Mouse (Mus musculus) fibroblast of lung, adult 2 months (primary cell): ENCODE results near the gene Maml3.

Experiments
- DNase-seq: peaks from one replicate; pipeline ENCODE4 v3.0.0-alpha.2; 2011; ENCODE audit warnings: low read depth

The Maml3 gene

DNA sequence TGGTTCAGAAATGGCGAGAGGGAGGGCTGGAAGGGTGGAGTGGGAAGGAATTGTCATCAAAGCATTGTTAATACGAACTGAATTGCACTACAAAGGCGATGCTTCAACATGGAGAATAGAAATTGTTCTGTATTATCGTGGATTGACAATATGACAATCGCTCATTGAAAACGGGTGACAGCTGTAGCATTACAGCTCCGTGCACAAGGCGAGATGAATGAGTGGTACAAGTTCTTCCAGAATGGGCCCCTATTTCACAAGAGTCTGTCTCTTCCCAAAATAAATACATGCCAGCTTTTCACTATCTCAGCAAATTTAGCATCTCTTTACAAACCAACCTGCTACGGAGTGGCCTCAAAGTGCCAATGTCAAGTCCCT is 103.4 kb downstream of the Maml3 start:
- no peak for DNase-seq

DNA sequence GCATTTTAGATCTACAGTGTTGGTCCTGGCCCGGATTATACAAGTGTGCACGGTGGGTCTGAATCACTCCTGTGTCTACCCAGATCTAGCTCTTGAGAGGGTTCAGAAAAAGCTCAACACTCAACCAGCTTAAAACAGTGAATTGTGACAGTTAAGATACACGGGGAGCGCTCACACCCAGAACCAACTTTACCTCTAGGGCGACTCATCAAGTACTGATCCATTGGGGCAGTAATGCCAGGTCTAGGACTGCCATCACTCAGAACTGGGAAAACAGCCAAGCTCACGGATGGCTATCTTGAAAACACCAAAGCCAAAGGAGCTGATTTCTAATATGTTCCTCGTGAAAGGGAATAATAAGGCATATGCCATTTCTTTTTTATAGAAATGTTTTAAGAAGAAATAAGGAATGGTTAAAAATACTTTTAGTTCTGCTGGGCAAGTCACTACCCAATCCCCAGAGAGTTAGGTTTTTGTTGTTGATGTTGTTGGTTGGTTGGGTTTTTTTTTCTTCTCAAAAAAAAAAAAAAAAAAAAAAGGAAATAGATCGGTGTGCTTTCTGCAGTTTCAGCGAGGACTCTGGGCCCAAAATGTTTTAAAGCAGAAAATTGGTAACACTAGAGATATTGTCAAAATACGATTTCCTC is 103.9 kb downstream of the Maml3 start:
- DNase-seq: no peak

DNA sequence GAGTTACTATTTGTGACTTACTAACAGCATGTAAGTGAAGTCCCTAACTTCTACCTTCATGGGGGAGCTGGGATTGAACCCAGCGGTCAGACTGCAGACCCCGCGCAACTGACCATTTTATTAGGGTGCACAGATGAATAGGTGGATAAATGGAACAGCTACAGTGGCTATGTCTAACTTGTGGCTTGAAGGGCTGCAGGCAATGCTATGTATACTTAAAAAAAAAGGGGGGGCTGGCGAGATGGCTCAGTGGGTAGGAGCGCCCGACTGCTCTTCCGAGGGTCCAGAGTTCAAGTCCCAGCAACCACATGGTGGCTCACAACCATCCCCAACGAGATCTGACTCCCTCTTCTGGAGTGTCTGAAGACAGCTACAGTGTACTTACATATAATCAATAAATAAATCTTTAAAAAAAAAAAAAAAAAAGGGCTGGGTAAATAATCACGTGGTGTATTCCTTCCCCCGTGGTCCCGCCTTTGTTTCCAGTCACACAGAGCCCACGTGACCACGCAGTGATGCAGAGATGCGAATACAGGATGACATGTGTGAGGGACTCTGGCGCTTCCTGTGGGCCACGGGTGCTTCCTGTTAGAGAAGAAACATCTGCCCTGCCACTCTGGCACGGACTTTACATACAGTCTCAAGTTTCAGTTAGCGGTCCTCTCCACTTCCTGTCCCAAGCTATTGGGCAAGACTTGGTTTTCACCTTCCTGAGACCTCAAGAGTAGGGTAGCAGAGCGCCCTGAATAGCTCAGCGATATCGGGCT is 105.0 kb downstream of the Maml3 start:
- DNase-seq: no peak

DNA sequence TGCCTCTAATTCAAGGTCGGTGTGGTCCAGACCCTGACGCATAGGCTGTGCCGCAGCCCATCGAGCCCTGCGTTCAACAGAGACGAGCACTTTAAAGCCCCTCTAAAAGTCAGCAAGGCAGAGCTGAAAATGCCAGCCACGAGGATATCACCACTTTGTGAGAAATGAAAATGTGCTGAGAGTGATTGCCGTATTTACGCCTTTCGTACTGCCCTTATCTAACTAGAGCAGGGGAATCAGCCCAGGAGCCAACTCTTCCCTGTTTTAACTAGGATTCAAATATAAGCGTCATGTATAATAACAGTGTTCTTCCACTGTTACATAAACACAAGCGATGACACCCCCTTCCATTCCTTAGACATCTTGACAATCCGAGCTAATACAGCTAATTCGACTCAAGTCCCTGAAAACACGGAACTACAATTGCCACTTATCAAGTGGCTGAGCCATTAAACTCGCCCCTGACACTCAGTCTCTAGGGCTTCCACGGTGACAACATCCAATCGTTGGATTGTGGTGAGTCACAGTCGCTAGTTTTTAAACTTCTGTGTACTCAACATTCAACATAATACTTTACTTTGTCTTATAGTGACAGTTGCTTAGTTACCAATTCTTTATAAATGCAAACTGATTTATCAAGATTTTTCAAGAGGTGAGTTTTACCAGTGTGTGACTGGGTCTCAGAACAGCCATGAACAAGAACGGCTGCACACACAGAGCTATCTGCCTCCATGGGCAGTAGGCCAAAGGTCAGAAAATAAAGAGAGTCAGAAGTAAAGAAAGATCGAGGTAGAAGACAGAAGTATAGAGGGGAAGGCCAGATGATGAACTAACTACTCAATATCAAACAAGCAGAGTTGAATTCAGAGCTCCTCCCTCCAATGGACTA is 106.1 kb downstream of the Maml3 start:
- DNase-seq: no peak

DNA sequence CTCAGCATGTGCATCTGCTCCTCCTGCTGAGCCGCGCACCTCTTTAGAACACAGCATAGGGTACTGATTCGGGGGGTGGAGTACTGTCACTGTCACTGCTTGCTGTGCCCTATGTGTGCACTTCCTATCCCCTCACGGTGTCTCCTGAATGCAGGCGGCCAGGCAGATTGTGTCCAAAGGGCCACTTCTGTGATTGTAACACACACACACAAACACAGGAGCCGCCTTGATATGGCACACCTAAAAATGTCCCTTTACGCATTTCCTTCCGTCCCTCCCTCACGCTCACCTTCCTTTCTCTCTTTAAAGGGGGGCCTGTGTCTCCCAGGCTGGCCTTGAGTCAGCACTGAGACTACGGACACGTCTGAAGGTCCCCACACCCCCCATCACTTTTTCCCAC is 107.3 kb downstream of the Maml3 start:
- DNase-seq: no peak

DNA sequence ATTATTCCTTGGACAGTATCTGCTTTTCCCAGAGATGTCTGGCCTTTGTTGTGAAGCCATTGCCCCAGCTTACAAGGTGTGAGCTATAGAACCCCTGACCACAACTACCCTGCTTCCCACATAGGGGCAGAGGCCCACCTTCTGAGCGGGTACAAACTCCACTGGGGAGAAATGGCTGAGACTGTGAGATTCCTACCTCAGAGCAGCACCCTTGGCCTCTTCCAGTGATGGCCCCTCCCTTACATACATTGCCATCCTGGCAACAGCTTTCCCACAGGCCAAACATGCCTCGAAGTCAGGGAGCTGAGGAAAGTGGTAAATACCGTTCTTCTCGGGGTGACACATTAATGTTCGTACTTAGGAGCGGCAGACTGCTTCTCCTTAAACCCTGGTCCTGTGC is 118.4 kb downstream of the Maml3 start:
- DNase-seq: no peak

DNA sequence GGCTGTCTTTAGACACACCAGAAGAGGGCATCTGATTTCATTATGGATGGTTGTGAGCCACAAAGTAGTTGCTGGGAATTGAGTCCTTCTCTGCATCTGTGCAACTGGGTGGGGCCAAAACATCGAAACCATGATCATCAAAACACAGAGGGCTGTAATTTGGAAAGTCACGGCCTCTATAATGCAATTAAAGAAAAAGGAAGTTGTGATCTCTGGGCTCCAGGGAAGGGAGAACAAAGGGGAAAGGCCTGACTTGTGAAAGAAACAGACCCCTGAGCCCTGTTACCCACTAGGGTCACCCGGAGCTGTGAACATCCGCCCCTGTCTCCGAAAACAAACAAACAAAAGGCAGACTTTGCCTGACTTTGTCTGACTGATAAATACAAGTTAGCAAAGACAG is 123.4 kb downstream of the Maml3 start:
- no peak for DNase-seq

DNA sequence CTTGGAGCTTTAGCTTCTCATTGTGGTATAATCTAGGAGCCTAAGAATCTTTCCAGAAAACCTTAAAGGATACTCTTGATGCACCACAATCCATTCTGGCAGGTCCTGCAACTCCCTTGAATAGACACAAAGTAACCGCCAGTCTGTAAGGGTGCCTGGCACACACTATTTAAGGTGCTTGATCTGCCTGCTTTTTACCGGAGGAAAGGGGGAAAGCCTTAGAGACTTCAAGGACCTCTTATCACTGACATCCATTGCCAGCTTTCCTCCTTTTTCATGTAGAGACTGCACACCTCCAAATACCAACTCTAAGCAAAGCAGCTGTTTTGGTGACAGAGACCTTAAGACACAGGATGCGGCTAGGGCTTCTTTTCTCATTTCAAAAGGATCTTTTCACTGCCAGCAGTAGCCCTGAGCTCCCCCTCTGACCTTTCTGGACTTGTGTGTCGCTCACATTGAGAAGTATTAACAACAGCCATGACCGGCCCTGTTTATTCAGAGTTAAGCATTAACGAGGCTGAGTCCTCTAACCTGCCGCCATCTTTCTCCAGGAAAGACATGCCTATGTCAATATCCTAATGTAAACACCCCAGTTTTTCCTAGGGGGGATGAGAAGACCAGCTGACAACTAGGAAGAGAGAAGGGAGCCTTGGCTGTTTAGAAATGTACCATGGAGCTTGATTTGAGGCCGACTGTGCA is 127.1 kb downstream of the Maml3 start:
- DNase-seq: no peak

DNA sequence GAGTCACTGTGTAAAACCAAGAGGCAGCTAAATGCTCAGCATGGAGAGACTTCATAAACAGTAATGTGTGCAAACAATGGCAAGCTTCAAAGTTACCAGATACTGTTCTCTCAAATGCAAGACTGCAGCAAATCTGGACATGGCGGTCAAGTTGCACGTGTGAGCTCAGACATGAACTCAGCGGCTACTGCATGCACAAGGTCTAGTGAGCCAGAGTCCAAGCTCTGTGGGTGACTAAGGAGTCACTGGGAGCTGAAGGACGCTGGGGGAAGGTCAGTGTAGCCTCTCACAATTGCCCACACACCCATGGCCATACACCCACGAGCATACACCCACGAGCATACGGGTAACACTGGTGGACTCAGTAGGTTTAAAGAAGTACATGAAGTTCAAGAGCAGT is 130.3 kb downstream of the Maml3 start:
- DNase-seq: no peak

DNA sequence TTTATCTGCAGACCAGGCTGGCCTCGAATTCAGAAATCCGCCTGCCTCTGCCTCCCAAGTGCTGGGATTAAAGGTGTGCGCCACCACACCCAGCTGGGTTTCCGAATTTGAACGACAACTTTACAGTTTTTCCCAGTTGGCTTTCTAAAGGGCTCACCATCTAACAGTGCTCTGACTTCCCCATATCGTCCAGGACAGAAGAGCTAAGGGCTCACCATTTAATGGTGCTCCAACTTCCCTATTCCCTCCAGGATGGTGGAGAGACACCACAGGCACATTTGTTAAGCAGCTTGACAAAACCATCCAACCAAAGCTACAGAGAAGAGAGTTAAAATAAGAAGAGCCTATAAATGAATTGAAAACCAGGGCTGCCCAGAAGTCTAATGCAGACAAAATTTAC is 130.7 kb downstream of the Maml3 start:
- no peak for DNase-seq

DNA sequence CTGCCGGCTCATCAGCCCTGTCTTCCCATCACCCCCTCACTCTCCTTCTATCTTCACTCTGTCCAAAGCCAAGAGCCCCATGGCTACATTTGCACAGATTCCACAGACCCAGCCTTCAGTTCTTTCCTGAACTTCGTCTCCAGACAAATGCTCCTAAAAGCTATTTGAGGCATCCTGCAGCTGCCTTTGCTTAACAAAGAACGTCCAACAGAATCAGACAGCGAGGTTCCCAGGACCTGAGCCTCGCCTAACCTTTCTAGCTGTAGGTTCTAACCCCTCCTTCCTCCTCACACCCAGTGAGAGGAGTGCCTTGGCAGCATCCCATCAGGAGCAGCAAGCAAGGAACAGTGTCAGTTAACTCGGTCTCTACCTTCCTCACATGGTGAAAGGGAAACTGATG is 132.3 kb downstream of the Maml3 start:
- DNase-seq: no peak

DNA sequence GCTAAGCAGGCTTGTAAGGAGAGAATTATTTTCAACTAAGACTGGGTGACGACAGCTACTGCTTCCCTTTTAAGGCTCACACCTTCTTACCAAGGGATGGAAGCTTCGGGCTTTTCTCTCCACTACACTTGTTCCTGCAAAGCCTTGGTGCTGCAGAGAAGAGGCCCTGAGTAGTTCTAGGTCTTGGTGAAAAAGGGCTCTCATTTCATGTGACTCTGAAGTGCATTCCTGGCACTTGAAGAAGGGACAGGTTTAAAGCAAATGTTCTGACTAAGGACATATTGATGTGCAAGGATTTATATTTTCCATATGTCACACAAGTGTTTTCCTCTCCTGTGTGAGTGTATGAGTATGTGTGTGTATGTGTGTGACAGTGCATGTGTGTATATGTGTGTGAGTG is 134.4 kb downstream of the Maml3 start:
- no peak for DNase-seq

DNA sequence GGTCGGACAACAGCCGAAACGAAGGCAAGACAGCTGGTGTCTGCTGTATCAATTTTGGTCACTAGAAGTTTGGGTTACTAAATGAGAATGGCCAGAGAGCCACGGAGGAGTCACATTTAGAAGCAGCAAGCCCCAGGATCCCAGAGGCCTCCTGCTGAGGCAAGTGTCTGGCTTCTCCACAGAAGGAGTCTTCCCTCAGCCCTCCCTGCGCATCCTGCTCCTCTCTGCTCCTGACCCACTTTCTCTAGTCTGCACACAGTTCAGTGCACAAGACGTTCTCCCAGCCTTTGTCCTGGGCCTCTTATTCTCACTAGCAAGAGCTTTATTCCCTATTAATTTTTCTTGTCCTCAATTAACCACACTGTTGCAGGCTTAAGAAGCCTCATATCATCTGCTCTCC is 135.4 kb downstream of the Maml3 start:
- no peak for DNase-seq

DNA sequence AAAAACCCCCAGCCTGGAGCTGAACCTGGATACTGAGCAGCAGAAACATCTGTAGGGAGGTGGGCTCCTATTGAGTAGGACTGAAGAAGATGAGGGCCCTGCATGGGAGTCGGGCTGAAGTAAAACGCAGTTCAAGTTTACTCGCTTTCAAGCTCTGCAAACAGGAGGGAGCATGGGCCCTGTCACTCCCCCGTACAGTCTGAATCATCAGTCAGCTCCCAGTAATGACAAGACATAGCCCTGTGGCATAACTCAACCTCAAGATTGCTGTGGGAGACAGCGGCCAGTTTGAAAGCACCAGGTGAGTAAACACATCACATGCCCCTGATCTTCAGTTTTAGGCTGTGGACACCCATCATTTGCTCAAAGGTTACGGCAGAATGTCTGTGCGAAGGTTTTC is 139.0 kb downstream of the Maml3 start:
- DNase-seq: no peak

DNA sequence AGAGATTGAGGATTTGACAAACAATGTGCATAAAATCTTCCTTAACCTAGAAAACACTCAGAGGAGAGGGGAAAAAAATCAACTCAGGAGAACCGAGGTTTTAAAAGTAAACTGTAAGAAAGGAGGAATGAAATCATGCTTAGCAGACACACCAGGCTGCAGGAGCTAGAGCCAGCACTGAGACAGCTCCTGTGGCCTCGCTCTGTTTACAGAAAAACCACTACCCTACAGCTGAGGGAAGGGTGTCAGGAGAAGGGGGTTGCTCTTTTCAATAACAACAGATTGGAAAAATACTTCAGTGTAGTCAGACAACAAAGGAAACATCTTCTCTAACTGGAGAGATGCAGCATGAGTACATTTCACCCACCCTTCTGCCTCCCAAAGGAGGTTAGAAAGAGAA is 139.4 kb downstream of the Maml3 start:
- DNase-seq: no peak

DNA sequence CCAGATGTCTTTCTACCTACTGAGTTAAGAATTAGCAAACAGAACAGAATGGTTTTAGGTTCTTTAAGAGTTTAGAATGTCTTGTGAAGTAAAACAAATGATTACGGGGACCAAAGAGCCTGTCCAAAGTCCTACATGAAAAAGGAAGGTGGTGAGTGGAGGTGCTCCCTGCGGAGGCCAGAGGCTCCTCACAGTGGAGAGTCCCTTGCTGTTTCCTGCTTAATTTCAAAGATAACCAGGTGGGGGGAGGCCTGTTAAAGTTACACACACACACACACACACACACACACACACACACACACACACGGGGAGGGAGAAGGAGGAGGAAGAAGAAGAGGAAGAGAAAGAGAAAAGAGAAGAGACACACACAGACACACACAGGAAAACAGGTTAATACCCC is 139.9 kb downstream of the Maml3 start:
- DNase-seq: no peak

DNA sequence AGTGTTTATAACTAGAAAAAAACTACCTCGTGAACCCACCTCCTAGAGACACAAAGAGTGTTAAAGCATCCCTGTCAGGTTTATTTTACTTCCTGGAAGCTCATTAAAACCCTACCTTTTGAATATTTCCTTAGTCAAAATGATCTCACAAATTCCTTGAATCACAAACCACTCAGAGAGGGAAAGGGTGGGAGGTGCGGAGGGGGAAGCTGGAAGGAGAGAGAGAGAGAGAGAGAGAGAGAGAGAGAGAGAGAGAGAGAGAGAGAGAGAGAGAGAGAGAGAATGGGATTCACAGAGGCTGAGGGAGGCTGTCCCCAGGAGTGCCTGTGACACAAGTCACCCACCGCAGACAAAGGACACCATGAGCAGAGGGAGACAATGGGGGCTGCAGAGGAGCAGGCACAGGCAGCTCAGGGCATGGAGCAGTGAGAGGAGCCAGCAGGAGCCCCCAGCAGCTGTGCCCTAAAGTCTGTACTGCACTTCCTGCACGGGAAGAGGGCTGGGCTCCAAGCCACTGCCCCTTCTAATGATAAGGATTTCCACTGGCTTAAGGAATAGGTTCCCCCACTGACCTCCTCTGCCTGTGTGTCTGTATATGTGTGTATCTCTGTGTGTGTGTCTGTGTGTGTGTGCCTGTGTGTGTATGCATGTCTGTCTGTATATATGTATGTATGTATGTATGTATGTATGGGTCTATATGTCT is 140.8 kb downstream of the Maml3 start:
- DNase-seq: no peak

DNA sequence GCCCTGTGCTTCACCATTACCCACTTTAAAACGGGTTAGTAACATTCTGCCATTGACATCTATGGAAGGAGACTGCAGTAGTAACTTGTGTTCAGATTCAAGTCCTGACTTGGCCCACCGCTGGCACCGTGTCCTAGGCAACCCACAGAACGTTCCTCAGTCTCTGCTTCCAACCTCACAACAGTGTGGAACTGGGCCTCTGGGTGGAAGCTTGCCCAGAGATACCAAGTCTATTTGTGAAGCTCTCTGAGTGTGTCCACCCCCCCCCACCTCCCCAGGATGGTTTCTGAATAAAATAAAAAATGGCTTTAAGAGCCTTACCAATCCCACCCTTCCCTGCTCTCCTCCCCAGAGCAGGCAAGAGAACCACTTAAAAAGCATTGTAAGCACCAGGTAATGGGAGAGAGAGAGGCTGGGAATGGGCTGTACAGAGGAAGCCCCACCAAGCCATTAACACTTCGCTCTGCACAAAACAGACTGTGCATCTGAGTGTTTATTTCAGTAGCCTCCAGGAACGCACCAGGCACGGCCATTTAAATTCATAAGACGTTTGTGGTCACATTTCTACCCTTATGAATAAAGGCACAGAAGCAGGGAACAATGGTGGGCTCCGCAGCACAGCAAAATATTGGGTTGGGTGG is 141.6 kb downstream of the Maml3 start:
- DNase-seq: no peak

DNA sequence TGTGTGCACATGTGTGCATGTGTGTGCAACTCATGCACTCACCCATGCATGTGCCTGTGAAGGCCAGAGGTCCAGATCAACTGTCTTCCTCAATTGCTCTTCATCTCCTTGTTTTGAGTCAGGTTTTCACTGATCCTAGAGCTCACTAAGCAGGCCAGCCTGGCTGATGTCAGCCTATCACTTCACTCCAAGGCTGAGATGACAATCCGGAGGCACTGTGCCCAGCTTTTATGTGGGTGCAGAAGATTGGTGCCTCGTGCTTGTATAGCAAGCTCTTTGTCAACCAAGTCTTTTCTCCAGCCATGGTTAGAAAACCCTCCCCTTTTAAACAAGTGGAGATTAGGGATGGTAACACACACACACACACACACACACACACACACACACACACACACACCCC is 146.1 kb downstream of the Maml3 start:
- no peak for DNase-seq

DNA sequence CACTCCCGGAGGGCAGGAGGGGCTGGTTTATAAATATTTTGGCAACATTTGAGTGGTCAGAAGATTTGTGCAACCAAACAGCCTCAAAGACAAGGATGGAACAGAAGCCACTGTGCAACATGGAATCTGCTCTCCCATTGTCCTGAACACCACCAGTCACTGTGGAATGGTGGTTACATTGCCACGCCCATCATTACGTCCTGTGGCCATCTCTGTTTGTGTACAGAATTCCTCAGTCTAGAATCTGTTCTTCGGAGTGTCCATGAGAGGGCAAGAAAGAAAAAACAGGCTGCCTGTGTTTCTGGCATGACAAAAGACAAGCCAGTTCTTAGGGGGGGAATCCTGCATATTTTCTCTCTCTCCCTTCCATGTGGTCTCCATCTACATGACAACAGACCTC is 150.4 kb downstream of the Maml3 start:
- no peak for DNase-seq

DNA sequence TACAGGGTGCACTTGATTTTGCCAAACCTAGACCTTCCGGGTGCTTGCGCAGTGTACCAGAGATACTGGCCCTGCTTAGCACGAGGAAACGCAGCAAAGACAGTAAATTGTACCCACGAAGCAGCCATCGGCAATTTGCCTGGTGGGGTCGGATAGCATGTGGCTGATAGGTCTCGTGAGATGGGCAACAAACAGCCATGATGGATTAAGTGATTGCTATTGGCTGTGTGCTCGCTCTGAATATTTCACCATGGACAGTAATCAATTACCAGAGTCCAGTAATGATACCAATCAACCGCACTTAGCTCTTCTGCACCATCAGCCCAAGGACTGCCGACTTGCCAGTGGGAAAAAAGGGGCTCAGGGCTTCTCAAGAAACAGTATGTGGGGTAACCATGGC is 150.9 kb downstream of the Maml3 start:
- no peak for DNase-seq
